ENCODE assay signal across 8 mouse cellular contexts in genomic region chr7:139703146-139703825, GRCm38 (mm10). TPM values are rescaled to one million over a fixed set of nuclear protein-coding genes. Genes with fewer than 3 reads are reported as not detected.
A peak's percentile ranks its signal among the peaks of the same experiment; 100 is the strongest.
DNase-seq lines count a peak whose midpoint lies in the region; ATAC-seq and TF ChIP-seq lines count a peak whose summit lies in the region.

No protein-coding gene starts in this region.

- H3K36me3 ChIP-seq in hindbrain, embryonic 14.5 days (replicated peaks; ENCODE audit: control insufficient read depth, insufficient read depth) = no peaks in the 10 kb centered on the region
- no peaks in the 10 kb centered on the region for H3K36me3 ChIP-seq in lung, postnatal 0 days (ENCODE audit: insufficient read depth, low read length)

- H3K27ac ChIP-seq in hindbrain, embryonic 14.5 days = no peak overlapping the region
- H3K27ac ChIP-seq in lung, postnatal 0 days (ENCODE audit: low read length) = no peak overlapping the region

- peak; percentile 83 for ATAC-seq in hindbrain, embryonic 14.5 days (ENCODE audit: low FRiP score)
- ATAC-seq in lung, postnatal 0 days = peak; percentile 72

- no peak overlapping the region for H3K4me2 ChIP-seq in hindbrain, embryonic 14.5 days (replicated peaks)
- H3K4me2 ChIP-seq in lung, postnatal 0 days (replicated peaks; ENCODE audit: low read depth, low read length) = no peak overlapping the region

- DNase-seq in R1 (ENCODE audit: low read depth, low spot score) = peak; percentile 77
- DNase-seq in cerebellum, adult 9-11 months = peak; percentile 74
- DNase-seq in frontal cortex, postnatal 10 days (ENCODE audit: low spot score in 2 of 2) = peak; percentile 61 to 82
- peak; percentile 92 for DNase-seq in hindbrain, embryonic 14.5 days (ENCODE audit: low spot score)
- DNase-seq in layer of hippocampus, postnatal 14 days (ENCODE audit: low spot score in 2 of 2) = peak; percentile 74 to 85
- DNase-seq in lung, postnatal 0 days (ENCODE audit: low spot score) = peak; percentile 70
- peak; percentile 88 for DNase-seq in right cerebral cortex, adult 18-20 months
- DNase-seq in urinary bladder, postnatal 36 days (ENCODE audit: low spot score in 2 of 2) = peak; percentile 53 to 65

- H3K4me3 ChIP-seq in hindbrain, embryonic 14.5 days (replicated peaks; ENCODE audit: low read length) = no peak overlapping the region
- H3K4me3 ChIP-seq in lung, postnatal 0 days (ENCODE audit: low read depth, low read length) = no peak overlapping the region

- no peak for TF ChIP-seq EP300 in lung, postnatal 0 days (IDR thresholded peaks at IDR 0.05)

- H3K9me3 ChIP-seq in hindbrain, embryonic 14.5 days (ENCODE audit: control insufficient read depth, low read length) = no peaks in the 10 kb centered on the region
- no peaks in the 10 kb centered on the region for H3K9me3 ChIP-seq in lung, postnatal 0 days (ENCODE audit: low read length)

- H3K27me3 ChIP-seq in hindbrain, embryonic 14.5 days (ENCODE audit: control insufficient read depth, insufficient read depth, low read length) = no peaks in the 10 kb centered on the region
- no peaks in the 10 kb centered on the region for H3K27me3 ChIP-seq in lung, postnatal 0 days (replicated peaks; ENCODE audit: insufficient read depth, low read length)

- H3K9ac ChIP-seq in hindbrain, embryonic 14.5 days = no peak overlapping the region
- H3K9ac ChIP-seq in lung, postnatal 0 days (replicated peaks; ENCODE audit: low read depth) = no peak overlapping the region

- peak; percentile 92 for TF ChIP-seq CTCF in lung, postnatal 0 days (IDR thresholded peaks at IDR 0.05)

- H3K4me1 ChIP-seq in hindbrain, embryonic 14.5 days (replicated peaks; ENCODE audit: control insufficient read depth, insufficient read depth, low read length) = no peaks in the 10 kb centered on the region
- H3K4me1 ChIP-seq in lung, postnatal 0 days (ENCODE audit: insufficient read depth, low read depth, low read length) = no peaks in the 10 kb centered on the region

- WGBS in hindbrain, embryonic 14.5 days = 30% methylated on average over 6 of the region's 6 CpGs
- WGBS in lung, postnatal 0 days = 25% methylated on average over 6 of the region's 6 CpGs

RNA-seq across cellular contexts. Expression of gene Cfap46, which starts 19.7 kb away (rescaled TPM):
- 3.0 and 3.1 TPM in 2 replicates for polyA plus RNA-seq in hindbrain, embryonic 14.5 days (2014; fragmentation: Nextera tagmentation; extraction: Ambion mirVana)
- total RNA-seq in layer of hippocampus, postnatal 14 days (2021) = 1 to 10 TPM; 2.2 to 3.3 TPM
- polyA plus RNA-seq in lung, postnatal 0 days (2015; fragmentation: Nextera tagmentation; extraction: Ambion mirVana) = 1.7 and 2.7 TPM in 2 replicates
